Mouse (Mus musculus) spleen, adult 2 months (tissue): ENCODE results near the gene Spns1. TPM values are rescaled to one million over a fixed set of nuclear protein-coding genes. Genes with fewer than 3 reads are reported as not detected.

Experiments used
- DNase-seq, 2 experiments: peaks; one replicate each; pipeline versions ENCODE4 v3.0.0 to v3.0.0-alpha.2; 2012 to 2021; ENCODE audit warnings: low spot score in 2 of 2, low read depth in 1 of 2
- H3K27ac ChIP-seq: fragments of 200-500 bp; 2 replicates; pipeline ENCODE4 v1.5.1; 2012; ENCODE audit warnings: low read length, inconsistent platforms; ENCODE audit not compliant: insufficient read depth
- H3K27me3 ChIP-seq: fragments of 200-500 bp; 2 replicates; pipeline ENCODE4 v1.6.1; 2012; ENCODE audit warnings: mild to moderate bottlenecking, moderate library complexity, low read length, inconsistent platforms; ENCODE audit not compliant: control insufficient read depth, insufficient read depth
- H3K36me3 ChIP-seq: fragments of 200-500 bp; 2 replicates; pipeline ENCODE4 v1.6.1; 2012; ENCODE audit warnings: mild to moderate bottlenecking, low read length, inconsistent platforms; ENCODE audit not compliant: control insufficient read depth, insufficient read depth
- H3K4me1 ChIP-seq: fragments of 200-500 bp; 2 replicates; pipeline ENCODE4 v1.6.1; 2011; ENCODE audit warnings: inconsistent platforms; ENCODE audit not compliant: control insufficient read depth, insufficient read depth, insufficient read length
- H3K4me3 ChIP-seq: fragments of 200-500 bp; 2 replicates; pipeline ENCODE4 v1.5.1; 2011; ENCODE audit warnings: mild to moderate bottlenecking, inconsistent platforms; ENCODE audit not compliant: insufficient read depth, insufficient read length; ENCODE audit errors: extremely low read depth
- CTCF ChIP-seq: fragments of 200-500 bp; IDR thresholded peaks from 2 replicates; pipeline ENCODE4 v1.5.1; 2011; ENCODE audit warnings: mild to moderate bottlenecking, inconsistent platforms; ENCODE audit not compliant: insufficient read depth, insufficient read length, insufficient replicate concordance; ENCODE audit errors: extremely low read depth
- POLR2A ChIP-seq: fragments of 200-500 bp; IDR thresholded peaks from 2 replicates; pipeline ENCODE4 v1.6.1; 2011; ENCODE audit warnings: low read depth, low read length, inconsistent platforms
- WGBS: fragments of 180-500 bp; shearing (Covaris S2); methylation state at CpG from one replicate; pipeline ENCODE4 v1.1.7; 2018; 5-methylcytosine and 5-hydroxymethylcytosine counted together
- polyA plus RNA-seq: library from polyadenylated mRNA; depleted of rRNA; stranded (reverse); fragments of >200 nt; gene quantifications from 2 replicates; pipeline ENCODE4 v1.2.3, GENCODE M21; 2012; rRNA removed

The Spns1 gene
- 115 and 208 TPM in 2 replicates for polyA plus RNA-seq

- WGBS: under 1% methylated on average over 33 of the region's 33 CpGs
Observed at GRCm38 (mm10) chr7:126377278-126378158, at the start of gene Spns1. TSS of gene Spns1 (minus strand) at chr7:126377450.

GRCm38 (mm10) chr7:126424161-126424560 is 46.9 kb upstream of the Spns1 start:
- Histone ChIP-seq H3K4me1 (peaks cover 10% of the 10 kb centered on the region; the same call in 1 of the 2 replicates), H3K36me3 (no peaks in the 10 kb centered on the region), H3K27me3 (no peaks in the 10 kb centered on the region), H3K27ac (peak overlapping the region; percentile 86), H3K4me3 (no peak overlapping the region)
- DNase-seq: no peak
- 48% methylated on average over 6 of the region's 6 CpGs for WGBS
- TF ChIP-seq POLR2A (no peak), CTCF (no peak)

More at GRCm38 (mm10) chr7:126377278-126378158, at the start of gene Spns1:
- TF ChIP-seq CTCF: peak; percentile 73; the same call in 1 of the 2 replicates
- TF ChIP-seq POLR2A: peak; percentile 50; the same call in 1 of the 2 replicates
- peak within 1 kb of the TSS; percentile 88 for H3K4me3 ChIP-seq
- H3K36me3 ChIP-seq: peaks cover 11% of the 10 kb centered on the region
- H3K4me1 ChIP-seq: peaks cover 9% of the 10 kb centered on the region; the same call in 1 of the 2 replicates
- peak within 1 kb of the TSS; percentile 52 for H3K27ac ChIP-seq
- no peaks in the 10 kb centered on the region for H3K27me3 ChIP-seq
- peak; percentile 90 to 94 for DNase-seq

- Histone ChIP-seq H3K27ac (peak overlapping the region; percentile 17; the same call in 1 of the 2 replicates), H3K4me3 (no peak overlapping the region), H3K27me3 (no peaks in the 10 kb centered on the region), H3K36me3 (no peaks in the 10 kb centered on the region), H3K4me1 (peaks cover 15% of the 10 kb centered on the region; the same call in 1 of the 2 replicates)
- TF ChIP-seq CTCF: no peak
- no peak; the same call in 1 of the 2 replicates for TF ChIP-seq POLR2A
- WGBS: 36% methylated on average over 5 of the region's 5 CpGs
- DNase-seq: peak; percentile 54 to 57
Observed at GRCm38 (mm10) chr7:126421756-126422155, 44.5 kb upstream of the Spns1 start.

GRCm38 (mm10) chr7:126418496-126418895 is 41.2 kb upstream of the Spns1 start:
- Histone ChIP-seq H3K27ac (peak overlapping the region; percentile 91), H3K36me3 (no peaks in the 10 kb centered on the region), H3K4me1 (peaks cover 20% of the 10 kb centered on the region; the same call in 1 of the 2 replicates), H3K27me3 (no peaks in the 10 kb centered on the region), H3K4me3 (no peak overlapping the region)
- DNase-seq: no peak
- TF ChIP-seq POLR2A (no peak), CTCF (no peak)
- 27% methylated on average over 3 of the region's 3 CpGs for WGBS

GRCm38 (mm10) chr7:126417606-126418005 is 40.4 kb upstream of the Spns1 start:
- TF ChIP-seq CTCF (no peak), POLR2A (no peak)
- Histone ChIP-seq H3K27ac (peak overlapping the region; percentile 91), H3K4me1 (peaks cover 20% of the 10 kb centered on the region; the same call in 1 of the 2 replicates), H3K4me3 (no peak overlapping the region), H3K27me3 (no peaks in the 10 kb centered on the region), H3K36me3 (peaks cover 4% of the 10 kb centered on the region)
- 74% methylated on average over 4 of the region's 4 CpGs for WGBS
- no peak for DNase-seq

- WGBS: 29% methylated on average over 8 of the region's 8 CpGs
- H3K27me3 ChIP-seq: no peaks in the 10 kb centered on the region
- TF ChIP-seq CTCF (no peak), POLR2A (no peak)
Observed at GRCm38 (mm10) chr7:126417045-126417444, 39.8 kb upstream of the Spns1 start.

More at GRCm38 (mm10) chr7:126417045-126417444, 39.8 kb upstream of the Spns1 start:
- Histone ChIP-seq H3K4me3 (no peak overlapping the region), H3K36me3 (peaks cover 4% of the 10 kb centered on the region), H3K27ac (peak overlapping the region; percentile 91), H3K4me1 (peaks cover 20% of the 10 kb centered on the region; the same call in 1 of the 2 replicates)
- DNase-seq: peak in 1 of 2 experiments; percentile 49
